Mouse (Mus musculus) cerebellum, adult 9-10 months (tissue): Measurements from ENCODE around the gene 3110082J24Rik.
"Not testable (repeated sequence)": the region's sequence is repeated elsewhere in the genome, so short reads cannot be mapped to it uniquely, and the experiment has no call there.

ENCODE experiments used
- DNase-seq: peaks from one replicate; pipeline ENCODE4 v3.0.0; 2022

The 3110082J24Rik gene

GRCm38 (mm10) chr5:30067726-30068125, 38.2 kb downstream of the 3110082J24Rik start:
- no peak for DNase-seq

GRCm38 (mm10) chr5:30059607-30060006, 46.3 kb downstream of the 3110082J24Rik start:
- not testable (repeated sequence) for DNase-seq

GRCm38 (mm10) chr5:30058216-30058731, 47.6 kb downstream of the 3110082J24Rik start:
- no peak for DNase-seq
